Mouse (Mus musculus): ENCODE measurements around the gene Ryr2. TPM values are rescaled to one million over a fixed set of nuclear protein-coding genes. Genes with fewer than 3 reads are reported as not detected.

The Ryr2 gene
- polyA plus RNA-seq, 1 experiment from 2014 or later = 0.16 TPM

DNA sequence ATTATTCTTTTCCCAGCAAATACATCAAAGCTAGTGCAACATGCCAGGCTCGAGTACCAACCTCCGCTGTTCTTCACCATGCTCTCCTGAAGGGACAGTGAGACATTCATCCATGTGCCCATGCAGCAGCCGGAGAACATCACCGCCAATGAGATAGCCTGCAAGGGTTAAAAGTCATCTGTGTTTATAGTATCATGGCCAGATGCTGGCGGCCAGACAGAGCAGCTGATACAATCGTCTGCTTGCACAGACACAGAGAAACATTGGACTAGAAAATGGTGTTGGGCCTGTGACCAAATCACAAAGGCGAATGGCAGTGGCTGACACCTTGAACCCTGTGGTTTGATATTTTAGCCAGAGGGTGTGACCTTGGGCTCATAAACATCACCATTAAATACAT is 238.7 kb downstream of the Ryr2 start:
- no peaks in the 10 kb centered on the region for H3K9me3 ChIP-seq (ENCODE audit: low read length)
- ATAC-seq = no peak
- H3K27ac ChIP-seq (ENCODE audit: low read depth) = no peak overlapping the region
- no peak overlapping the region for H3K4me2 ChIP-seq (ENCODE audit: low read depth, low read length)
- no peaks in the 10 kb centered on the region for H3K27me3 ChIP-seq (ENCODE audit: insufficient read depth, low read length)
- H3K9ac ChIP-seq (replicated peaks) = no peak overlapping the region
- H3K4me1 ChIP-seq (ENCODE audit: insufficient read depth) = no peaks in the 10 kb centered on the region
- H3K36me3 ChIP-seq (replicated peaks; ENCODE audit: insufficient read depth, low read length) = no peaks in the 10 kb centered on the region
- DNase-seq = no peak
- 72% methylated on average over 7 of the region's 7 CpGs for WGBS (ENCODE audit: insufficient replicate concordance)
- H3K4me3 ChIP-seq (ENCODE audit: low read depth, low read length) = no peak overlapping the region
- TF ChIP-seq EP300 (IDR thresholded peaks at IDR 0.05; ENCODE audit: low read depth) = no peak
- no peak for TF ChIP-seq CTCF (IDR thresholded peaks at IDR 0.05; ENCODE audit: low read depth)

DNA sequence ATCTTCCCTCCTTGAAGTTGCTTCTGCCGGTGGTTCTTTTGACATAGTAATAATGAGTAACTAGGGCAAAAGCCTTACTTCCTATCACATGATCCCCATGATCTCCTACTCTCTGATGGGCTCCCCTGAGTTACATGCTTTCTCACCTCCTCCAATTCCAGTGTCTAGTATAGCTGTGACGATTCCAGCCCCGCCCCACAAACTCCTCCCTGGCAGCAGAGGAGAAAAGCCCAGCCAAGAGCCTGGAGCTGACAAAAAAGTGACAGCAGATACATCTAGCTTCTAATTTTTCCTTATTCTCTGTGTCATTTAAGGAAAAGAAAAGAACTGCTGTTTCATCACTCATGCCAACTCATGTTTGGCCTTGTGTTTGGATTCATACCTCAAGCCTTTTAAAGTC is 241.5 kb downstream of the Ryr2 start:
- Histone ChIP-seq H3K4me2 (ENCODE audit: low read depth, low read length) (no peak overlapping the region), H3K27ac (ENCODE audit: low read depth) (no peak overlapping the region), H3K4me1 (ENCODE audit: insufficient read depth) (no peaks in the 10 kb centered on the region), H3K9ac (replicated peaks) (no peak overlapping the region), H3K9me3 (ENCODE audit: low read length) (no peaks in the 10 kb centered on the region), H3K4me3 (ENCODE audit: low read depth, low read length) (no peak overlapping the region), H3K27me3 (ENCODE audit: insufficient read depth, low read length) (no peaks in the 10 kb centered on the region), H3K36me3 (replicated peaks; ENCODE audit: insufficient read depth, low read length) (no peaks in the 10 kb centered on the region)
- ATAC-seq = no peak
- TF ChIP-seq CTCF (IDR thresholded peaks at IDR 0.05; ENCODE audit: low read depth) (no peak), EP300 (IDR thresholded peaks at IDR 0.05; ENCODE audit: low read depth) (no peak)
- no peak for DNase-seq
- 76% methylated on average over 3 of the region's 3 CpGs for WGBS (ENCODE audit: insufficient replicate concordance)

GRCm38 (mm10) chr13:11851691-11852090 is 255.1 kb downstream of the Ryr2 start:
- Histone ChIP-seq H3K9ac (replicated peaks) (no peak overlapping the region), H3K27me3 (ENCODE audit: insufficient read depth, low read length) (no peaks in the 10 kb centered on the region), H3K27ac (ENCODE audit: low read depth) (no peak overlapping the region), H3K4me1 (ENCODE audit: insufficient read depth) (no peaks in the 10 kb centered on the region), H3K4me3 (ENCODE audit: low read depth, low read length) (no peak overlapping the region), H3K9me3 (ENCODE audit: low read length) (no peaks in the 10 kb centered on the region), H3K36me3 (replicated peaks; ENCODE audit: insufficient read depth, low read length) (no peaks in the 10 kb centered on the region), H3K4me2 (ENCODE audit: low read depth, low read length) (no peak overlapping the region)
- TF ChIP-seq CTCF (IDR thresholded peaks at IDR 0.05; ENCODE audit: low read depth) (no peak), EP300 (IDR thresholded peaks at IDR 0.05; ENCODE audit: low read depth) (no peak)
- DNase-seq (no peak), ATAC-seq (no peak; the same call in 1 of the 2 replicates)
- 54% methylated on average over 3 of the region's 3 CpGs for WGBS (ENCODE audit: insufficient replicate concordance)

GRCm38 (mm10) chr13:11843889-11844288 is 262.9 kb downstream of the Ryr2 start:
- WGBS (ENCODE audit: insufficient replicate concordance) = 73% methylated on average over 1 of the region's 1 CpGs
- H3K4me2 ChIP-seq (ENCODE audit: low read depth, low read length) = no peak overlapping the region
- H3K27me3 ChIP-seq (ENCODE audit: insufficient read depth, low read length) = no peaks in the 10 kb centered on the region
- no peak for ATAC-seq
- H3K36me3 ChIP-seq (replicated peaks; ENCODE audit: insufficient read depth, low read length) = no peaks in the 10 kb centered on the region
- H3K27ac ChIP-seq (ENCODE audit: low read depth) = no peak overlapping the region
- no peaks in the 10 kb centered on the region for H3K9me3 ChIP-seq (ENCODE audit: low read length)
- no peaks in the 10 kb centered on the region for H3K4me1 ChIP-seq (ENCODE audit: insufficient read depth)
- DNase-seq = no peak
- no peak overlapping the region for H3K9ac ChIP-seq (replicated peaks)
- H3K4me3 ChIP-seq (ENCODE audit: low read depth, low read length) = no peak overlapping the region
- TF ChIP-seq EP300 (IDR thresholded peaks at IDR 0.05; ENCODE audit: low read depth) = no peak
- peak; percentile 32 for TF ChIP-seq CTCF (IDR thresholded peaks at IDR 0.05; ENCODE audit: low read depth)

GRCm38 (mm10) chr13:11837870-11838269 is 268.9 kb downstream of the Ryr2 start:
- ATAC-seq (no peak), DNase-seq (no peak)
- H3K4me2 ChIP-seq (ENCODE audit: low read depth, low read length) = no peak overlapping the region
- H3K36me3 ChIP-seq (replicated peaks; ENCODE audit: insufficient read depth, low read length) = no peaks in the 10 kb centered on the region
- 80% methylated on average over 3 of the region's 3 CpGs for WGBS (ENCODE audit: insufficient replicate concordance)
- no peak overlapping the region for H3K9ac ChIP-seq (replicated peaks)
- no peaks in the 10 kb centered on the region for H3K9me3 ChIP-seq (ENCODE audit: low read length)
- no peak overlapping the region for H3K27ac ChIP-seq (ENCODE audit: low read depth)
- H3K4me1 ChIP-seq (ENCODE audit: insufficient read depth) = peaks cover 22% of the 10 kb centered on the region
- no peak overlapping the region for H3K4me3 ChIP-seq (ENCODE audit: low read depth, low read length)
- H3K27me3 ChIP-seq (ENCODE audit: insufficient read depth, low read length) = no peaks in the 10 kb centered on the region
- TF ChIP-seq CTCF (IDR thresholded peaks at IDR 0.05; ENCODE audit: low read depth) = no peak
- peak; percentile 65; the same call in 1 of the 2 replicates for TF ChIP-seq EP300 (IDR thresholded peaks at IDR 0.05; ENCODE audit: low read depth)

- peak; percentile 51 for ATAC-seq
- no peaks in the 10 kb centered on the region for H3K27me3 ChIP-seq (ENCODE audit: insufficient read depth, low read length)
- H3K9ac ChIP-seq (replicated peaks) = no peak overlapping the region
- no peak for TF ChIP-seq CTCF (IDR thresholded peaks at IDR 0.05; ENCODE audit: low read depth)
- TF ChIP-seq EP300 (IDR thresholded peaks at IDR 0.05; ENCODE audit: low read depth) = no peak
- no peak overlapping the region for H3K4me3 ChIP-seq (ENCODE audit: low read depth, low read length)
- H3K4me1 ChIP-seq (ENCODE audit: insufficient read depth) = peaks cover 22% of the 10 kb centered on the region
- 45% methylated on average over 4 of the region's 4 CpGs for WGBS (ENCODE audit: insufficient replicate concordance)
- no peaks in the 10 kb centered on the region for H3K9me3 ChIP-seq (ENCODE audit: low read length)
- DNase-seq = no peak
- H3K4me2 ChIP-seq (ENCODE audit: low read depth, low read length) = 0 out of 2 replicates have a peak overlapping the region, but pooled peaks have one; percentile 15
- peak overlapping the region; percentile 37 for H3K27ac ChIP-seq (ENCODE audit: low read depth)
- H3K36me3 ChIP-seq (replicated peaks; ENCODE audit: insufficient read depth, low read length) = no peaks in the 10 kb centered on the region
Measured at GRCm38 (mm10) chr13:11837152-11837551, 269.6 kb downstream of the Ryr2 start.
